Mouse (Mus musculus) hindbrain, embryonic 13.5 days (tissue): ENCODE data around the gene Pxt1. TPM values are rescaled to one million over a fixed set of nuclear protein-coding genes. Genes with fewer than 3 reads are reported as not detected.

ENCODE experiments used
- ATAC-seq: fragments of 200-750 bp; cut with Nextera tagmentation; 2 replicates; pipeline ENCODE4 v1.8.0; 2017; ENCODE audit warnings: moderate TSS enrichment; ENCODE audit not compliant: low FRiP score
- H3K27ac ChIP-seq: fragments of 300-500 bp; sonication (generic); 2 replicates; pipeline ENCODE4 v1.5.1; 2015; ENCODE audit warnings: inconsistent platforms, mild to moderate bottlenecking, moderate library complexity
- H3K27me3 ChIP-seq: fragments of 300-500 bp; sonication (generic); 2 replicates; pipeline ENCODE4 v1.6.1; 2015; ENCODE audit warnings: mild to moderate bottlenecking, inconsistent platforms
- H3K36me3 ChIP-seq: fragments of 300-500 bp; sonication (generic); 2 replicates; pipeline ENCODE4 v1.6.1; 2015; ENCODE audit warnings: mild to moderate bottlenecking, inconsistent platforms
- H3K4me1 ChIP-seq: fragments of 300-500 bp; sonication (generic); replicated peaks from 2 replicates; pipeline ENCODE4 v1.6.1; 2015; ENCODE audit warnings: inconsistent platforms
- H3K4me2 ChIP-seq: fragments of 300-500 bp; sonication (generic); 2 replicates; pipeline ENCODE4 v1.6.1; 2015; ENCODE audit warnings: inconsistent platforms, mild to moderate bottlenecking, moderate library complexity
- H3K4me3 ChIP-seq: fragments of 300-500 bp; sonication (generic); 2 replicates; pipeline ENCODE4 v1.5.1; 2015; ENCODE audit warnings: mild to moderate bottlenecking, inconsistent platforms
- H3K9ac ChIP-seq: fragments of 300-500 bp; sonication (generic); 2 replicates; pipeline ENCODE4 v1.6.1; 2015; ENCODE audit warnings: mild to moderate bottlenecking, inconsistent platforms
- H3K9me3 ChIP-seq: fragments of 300-500 bp; sonication (generic); 2 replicates; pipeline ENCODE4 v1.6.1; 2016; ENCODE audit warnings: inconsistent platforms
- WGBS: fragments of 180-500 bp; shearing (Covaris S2); methylation state at CpG from one replicate; pipeline ENCODE4 v1.1.7; 2015; 5-methylcytosine and 5-hydroxymethylcytosine counted together
- polyA plus RNA-seq: library from polyadenylated mRNA; unstranded; fragments of >200 nt; fragmentation: Nextera tagmentation; extraction: Ambion mirVana; gene quantifications from 2 replicates; pipeline ENCODE4 v1.2.1, GENCODE M21; 2015

Pxt1 gene
- polyA plus RNA-seq, 1 experiment from 2014 or later: not detected

DNA sequence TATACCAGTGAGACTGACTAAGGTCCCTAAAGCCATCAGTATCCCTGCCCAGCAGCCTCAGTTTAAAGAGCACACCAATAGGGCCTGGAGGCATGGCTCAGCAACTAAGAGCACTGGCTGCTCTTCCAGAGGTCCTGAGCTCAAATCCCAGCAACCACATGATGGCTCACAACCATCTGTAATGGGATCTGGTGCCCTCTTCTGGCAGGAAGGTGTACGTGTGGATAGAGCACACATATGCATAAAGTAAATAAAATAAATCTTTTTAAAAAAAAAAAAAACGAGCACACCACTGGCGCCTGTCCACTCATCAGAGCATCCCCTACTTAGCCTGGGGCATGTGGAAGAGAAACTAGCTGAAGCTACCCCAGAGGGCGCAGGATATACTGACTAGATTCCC lies 42.1 kb downstream of the Pxt1 start:
- Histone ChIP-seq H3K4me2 (no peak overlapping the region), H3K27ac (no peak overlapping the region), H3K9me3 (no peaks in the 10 kb centered on the region), H3K4me3 (no peak overlapping the region), H3K27me3 (no peaks in the 10 kb centered on the region), H3K9ac (no peak overlapping the region), H3K4me1 (peaks cover 24% of the 10 kb centered on the region), H3K36me3 (no peaks in the 10 kb centered on the region)
- no peak for ATAC-seq
- WGBS: 73% methylated on average over 4 of the region's 4 CpGs

DNA sequence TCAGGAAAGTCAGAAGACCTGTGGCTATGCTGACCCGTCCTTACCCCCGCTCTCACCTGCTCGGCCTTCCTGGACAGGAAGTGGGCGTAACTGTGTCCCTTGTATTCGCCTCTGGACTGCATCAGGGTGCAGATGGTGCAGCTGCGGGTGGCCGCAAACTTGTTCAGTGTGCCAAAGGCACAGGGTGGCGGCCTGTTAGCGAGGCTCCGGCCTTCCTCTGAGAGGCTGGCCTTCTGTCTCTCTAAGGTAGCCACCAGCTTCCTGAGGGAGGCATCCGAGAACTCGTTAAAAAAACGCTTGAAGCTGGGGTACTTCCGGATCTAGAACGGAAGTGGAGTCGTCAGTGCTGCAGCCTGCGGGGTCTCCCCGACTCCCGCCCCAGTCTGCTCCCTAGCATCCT lies 44.2 kb downstream of the Pxt1 start:
- Histone ChIP-seq H3K4me2 (no peak overlapping the region), H3K27me3 (no peaks in the 10 kb centered on the region), H3K4me3 (no peak overlapping the region), H3K4me1 (peaks cover 13% of the 10 kb centered on the region), H3K36me3 (no peaks in the 10 kb centered on the region), H3K9me3 (no peaks in the 10 kb centered on the region), H3K9ac (no peak overlapping the region), H3K27ac (no peak overlapping the region; the same call in 1 of the 2 replicates)
- WGBS: 81% methylated on average over 19 of the region's 19 CpGs
- ATAC-seq: no peak

DNA sequence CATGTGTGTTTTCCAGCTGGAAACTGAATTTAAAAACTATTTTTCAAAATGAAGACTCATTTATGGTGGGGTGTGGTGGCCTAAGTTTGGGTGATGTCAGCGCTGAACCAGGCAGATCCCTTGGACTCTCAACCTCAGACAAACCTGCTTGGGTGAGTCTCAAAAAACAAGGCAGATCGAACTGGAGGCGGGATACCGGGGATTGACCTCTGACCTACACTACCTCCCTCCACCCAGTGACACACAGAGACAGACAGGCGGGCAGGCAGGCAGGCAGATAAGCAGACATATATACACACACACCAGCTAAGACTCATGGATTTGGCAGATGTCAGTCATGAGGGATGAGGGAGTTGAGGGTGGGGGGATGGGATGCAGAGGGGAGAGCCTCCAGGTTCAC lies 45.4 kb downstream of the Pxt1 start:
- no peak overlapping the region for H3K4me2 ChIP-seq
- ATAC-seq: no peak
- WGBS: 69% methylated on average over 5 of the region's 5 CpGs
- no peaks in the 10 kb centered on the region for H3K9me3 ChIP-seq
- no peak overlapping the region for H3K27ac ChIP-seq
- H3K9ac ChIP-seq: no peak overlapping the region
- H3K4me3 ChIP-seq: no peak overlapping the region
- H3K27me3 ChIP-seq: no peaks in the 10 kb centered on the region
- 0 out of 2 replicates have a peak, but pooled peaks cover 10% of the 10 kb centered on the region for H3K4me1 ChIP-seq
- H3K36me3 ChIP-seq: no peaks in the 10 kb centered on the region

DNA sequence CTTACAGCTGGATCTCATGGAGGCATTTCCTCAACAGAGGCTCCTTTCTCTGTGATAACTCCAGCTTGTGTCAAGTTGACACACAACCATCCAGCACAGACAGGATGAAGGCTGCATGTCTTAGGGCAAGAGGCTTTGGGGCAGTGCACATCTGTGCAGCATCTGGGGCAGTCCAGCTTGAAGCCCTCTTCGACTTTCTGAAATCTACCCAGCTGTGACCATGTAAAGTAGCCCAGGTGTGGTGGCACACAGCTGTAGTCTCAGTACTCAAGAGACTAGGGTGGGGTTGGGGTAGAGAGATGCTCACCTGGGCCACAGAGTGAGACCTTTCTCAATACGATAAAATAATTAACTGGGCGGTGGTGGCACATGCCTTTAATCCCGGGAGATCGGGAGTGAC lies 45.8 kb downstream of the Pxt1 start:
- Histone ChIP-seq H3K4me2 (no peak overlapping the region), H3K4me1 (0 out of 2 replicates have a peak, but pooled peaks cover 10% of the 10 kb centered on the region), H3K36me3 (no peaks in the 10 kb centered on the region), H3K9me3 (no peaks in the 10 kb centered on the region), H3K27me3 (no peaks in the 10 kb centered on the region), H3K27ac (no peak overlapping the region), H3K9ac (no peak overlapping the region), H3K4me3 (no peak overlapping the region)
- 86% methylated on average over 5 of the region's 5 CpGs for WGBS
- ATAC-seq: no peak

DNA sequence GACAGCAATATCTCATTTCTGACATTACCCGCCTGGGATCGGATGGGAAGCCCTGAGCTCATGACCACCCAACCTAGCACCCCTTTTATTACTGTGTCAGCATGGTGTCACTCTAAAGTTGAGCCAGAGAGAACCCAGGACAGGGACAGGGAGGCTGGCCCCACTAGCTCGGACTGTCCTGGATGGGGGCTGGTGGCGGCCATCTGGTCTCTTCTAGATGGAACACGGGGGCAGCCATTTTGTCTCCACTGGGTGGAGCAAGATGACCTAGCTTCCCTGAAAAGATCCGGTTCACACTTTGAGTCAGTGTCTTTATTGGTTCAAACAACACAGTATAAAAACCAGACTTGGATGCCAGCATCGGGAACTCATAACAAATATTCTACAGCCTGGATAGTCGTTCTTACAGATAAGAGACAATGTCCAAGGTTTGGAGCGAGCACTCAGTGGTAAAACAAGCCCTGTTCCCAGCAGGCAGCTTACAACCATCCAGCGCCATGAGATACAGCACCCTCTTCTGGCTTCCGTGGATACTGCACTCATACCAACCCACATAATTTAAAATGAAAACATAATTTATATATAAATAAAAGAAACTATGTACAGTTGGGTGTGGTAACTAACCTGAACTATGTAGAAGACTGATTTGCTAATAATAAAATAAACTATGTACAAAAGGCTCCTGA lies 47.4 kb downstream of the Pxt1 start:
- Histone ChIP-seq H3K4me3 (no peak overlapping the region), H3K4me2 (no peak overlapping the region), H3K9me3 (0 out of 2 replicates have a peak, but pooled peaks cover 4% of the 10 kb centered on the region), H3K27me3 (no peaks in the 10 kb centered on the region), H3K4me1 (0 out of 2 replicates have a peak, but pooled peaks cover 10% of the 10 kb centered on the region), H3K9ac (no peak overlapping the region), H3K36me3 (no peaks in the 10 kb centered on the region), H3K27ac (no peak overlapping the region)
- 96% methylated on average over 11 of the region's 11 CpGs for WGBS
- no peak for ATAC-seq

DNA sequence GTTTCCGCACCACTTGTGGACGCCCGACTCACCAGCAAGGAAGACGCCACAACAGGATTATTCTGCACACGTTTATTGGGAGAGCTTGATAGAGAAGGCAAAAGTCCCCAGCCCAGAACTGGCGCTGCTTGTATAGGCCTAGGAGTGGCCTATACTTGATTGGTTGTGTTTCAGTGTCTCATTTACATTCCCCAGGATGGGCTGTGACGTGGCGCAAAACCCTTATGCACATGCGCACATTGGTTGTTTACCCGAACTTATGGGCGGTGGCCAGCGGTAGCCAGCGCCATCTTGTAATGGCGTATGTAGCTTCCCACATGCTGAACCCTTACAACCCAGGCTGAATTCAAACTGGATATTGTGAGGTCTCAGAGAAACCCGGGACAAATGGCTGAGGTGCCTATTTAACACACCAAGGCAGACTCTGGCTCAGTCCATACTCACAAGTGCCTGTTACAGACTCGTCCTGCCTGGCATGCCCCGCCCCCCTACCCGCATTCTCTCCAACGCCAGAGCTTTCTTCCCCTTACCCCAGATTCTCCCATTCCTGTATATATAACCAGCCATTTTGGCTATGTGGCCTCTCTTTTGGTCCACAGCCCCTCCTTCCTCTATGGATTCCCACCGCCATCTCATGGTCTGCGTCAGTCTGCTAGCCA lies 48.3 kb downstream of the Pxt1 start:
- H3K9ac ChIP-seq: no peak overlapping the region
- H3K4me1 ChIP-seq: 0 out of 2 replicates have a peak, but pooled peaks cover 10% of the 10 kb centered on the region
- H3K27ac ChIP-seq: no peak overlapping the region
- 96% methylated on average over 21 of the region's 21 CpGs for WGBS
- H3K36me3 ChIP-seq: no peaks in the 10 kb centered on the region
- H3K4me3 ChIP-seq: no peak overlapping the region
- 0 out of 2 replicates have a peak, but pooled peaks cover 4% of the 10 kb centered on the region for H3K9me3 ChIP-seq
- no peak overlapping the region for H3K4me2 ChIP-seq
- no peaks in the 10 kb centered on the region for H3K27me3 ChIP-seq
- no peak for ATAC-seq

DNA sequence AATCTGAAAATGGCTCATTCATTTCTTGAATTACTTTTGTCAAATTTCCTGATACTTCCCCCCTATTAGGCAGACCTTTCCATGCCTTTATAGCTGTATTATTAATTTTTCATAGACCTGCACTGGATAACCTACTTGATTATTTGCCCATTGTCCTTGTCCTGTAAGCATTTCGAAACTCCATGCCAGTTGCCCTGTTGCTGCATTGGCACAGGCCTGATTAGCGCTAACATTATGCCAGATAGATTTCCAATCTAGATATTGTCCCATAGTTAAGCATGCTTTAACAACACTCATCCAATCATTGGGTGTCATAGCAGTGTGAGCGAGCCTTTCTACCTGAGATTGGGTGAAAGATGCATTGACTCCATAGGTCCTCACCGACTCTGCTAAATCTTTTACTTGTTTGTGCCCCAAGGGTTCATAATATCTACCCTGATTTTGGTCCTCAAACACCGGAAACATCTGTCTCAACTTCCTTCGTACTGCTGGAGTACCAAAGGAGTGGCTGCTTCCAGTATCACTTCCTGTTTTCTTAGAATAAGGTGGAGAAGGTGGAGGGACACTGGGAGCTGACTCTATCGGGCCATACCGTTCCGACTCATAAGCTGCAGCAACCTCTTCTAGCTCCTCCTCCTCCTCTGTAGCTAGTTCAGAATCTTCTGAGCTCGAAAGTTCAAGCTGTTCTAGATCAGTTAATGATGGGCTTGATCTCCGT lies 49.4 kb downstream of the Pxt1 start:
- 0 out of 2 replicates have a peak, but pooled peaks cover 4% of the 10 kb centered on the region for H3K9me3 ChIP-seq
- no peaks in the 10 kb centered on the region for H3K27me3 ChIP-seq
- H3K9ac ChIP-seq: no peak overlapping the region
- 91% methylated on average over 11 of the region's 11 CpGs for WGBS
- H3K4me3 ChIP-seq: no peak overlapping the region
- no peaks in the 10 kb centered on the region for H3K36me3 ChIP-seq
- H3K4me2 ChIP-seq: no peak overlapping the region
- 0 out of 2 replicates have a peak, but pooled peaks cover 8% of the 10 kb centered on the region for H3K4me1 ChIP-seq
- no peak overlapping the region for H3K27ac ChIP-seq
- ATAC-seq: no peak

DNA sequence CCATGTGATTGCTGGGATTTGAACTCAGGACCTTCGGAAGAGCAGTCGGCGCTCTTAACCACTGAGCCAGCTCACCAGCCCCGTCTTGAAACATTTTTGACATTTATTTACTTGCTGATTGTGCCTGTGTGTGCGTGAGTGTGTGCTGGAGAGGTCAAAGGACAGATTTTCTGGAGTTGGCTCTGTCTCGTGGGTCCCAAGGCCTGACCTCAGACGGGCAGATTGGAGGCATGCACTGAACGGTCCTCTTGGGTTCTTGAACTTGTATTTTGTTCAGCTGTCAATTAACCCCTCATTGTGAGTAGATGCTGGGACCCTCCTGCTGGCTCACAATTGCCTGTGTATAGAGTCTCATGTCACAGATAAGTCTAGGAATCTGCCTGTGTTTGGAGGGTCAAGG lies 57.4 kb downstream of the Pxt1 start:
- Histone ChIP-seq H3K27ac (no peak overlapping the region), H3K4me2 (no peak overlapping the region), H3K27me3 (peaks cover 7% of the 10 kb centered on the region), H3K4me1 (no peaks in the 10 kb centered on the region; the same call in 1 of the 2 replicates), H3K4me3 (no peak overlapping the region), H3K36me3 (no peaks in the 10 kb centered on the region), H3K9ac (no peak overlapping the region), H3K9me3 (peaks cover 5% of the 10 kb centered on the region; the same call in 1 of the 2 replicates)
- no peak for ATAC-seq
- 81% methylated on average over 8 of the region's 8 CpGs for WGBS

DNA sequence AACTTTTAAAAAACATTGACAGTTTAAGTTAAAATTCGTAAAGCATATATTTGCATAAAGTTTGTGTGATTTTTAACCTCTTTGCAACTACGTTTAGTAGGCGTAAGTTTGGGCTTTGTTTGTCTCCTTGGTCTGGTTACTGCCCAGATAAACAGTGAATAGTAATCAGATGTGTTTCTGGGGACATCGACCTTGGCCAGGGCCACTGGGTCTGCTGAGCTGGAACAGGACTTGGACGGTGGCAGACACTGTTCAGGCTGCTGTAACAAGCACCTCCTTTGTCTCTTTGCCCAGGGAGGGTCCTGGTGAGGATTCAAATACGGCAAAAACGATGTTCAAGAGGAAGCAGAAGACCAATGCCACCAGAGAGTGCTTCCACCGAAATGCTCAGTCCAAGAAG lies 58.4 kb downstream of the Pxt1 start:
- Histone ChIP-seq H3K4me3 (no peak overlapping the region), H3K27me3 (peaks cover 14% of the 10 kb centered on the region), H3K4me1 (peaks cover under 1% of the 10 kb centered on the region), H3K9ac (no peak overlapping the region), H3K4me2 (no peak overlapping the region), H3K27ac (no peak overlapping the region), H3K36me3 (no peaks in the 10 kb centered on the region), H3K9me3 (peaks cover 5% of the 10 kb centered on the region; the same call in 1 of the 2 replicates)
- 88% methylated on average over 8 of the region's 8 CpGs for WGBS
- no peak for ATAC-seq

Other genes starting within 250 kb of the Pxt1 start
- gene AC170998.1, start 217.8 kb downstream of the Pxt1 start, polyA plus RNA-seq: 2.2 and 3.3 TPM in 2 replicates
- gene Mapk13, start 174.5 kb downstream of the Pxt1 start, polyA plus RNA-seq: 0.93 and 1.2 TPM in 2 replicates
- 7.6 and 9.7 TPM in 2 replicates for gene Brpf3, start 142.8 kb downstream of the Pxt1 start, polyA plus RNA-seq
- gene Pnpla1, start 85.4 kb downstream of the Pxt1 start, polyA plus RNA-seq: 0.08 TPM in 1 of 2 replicates, not detected in the other
- 0.31 and 0.57 TPM in 2 replicates for gene 4930539E08Rik, start 28.5 kb downstream of the Pxt1 start, polyA plus RNA-seq
- 96.0 and 96.7 TPM in 2 replicates for gene Kctd20, start 8.1 kb upstream of the Pxt1 start, polyA plus RNA-seq
- 111 and 122 TPM in 2 replicates for gene Stk38, start 64.2 kb upstream of the Pxt1 start, polyA plus RNA-seq
- 506 and 515 TPM in 2 replicates for gene Srsf3, start 88.8 kb upstream of the Pxt1 start, polyA plus RNA-seq
- gene Cdkn1a, start 147.1 kb upstream of the Pxt1 start, polyA plus RNA-seq: 56.5 and 56.9 TPM in 2 replicates
- gene Rab44, start 170.3 kb upstream of the Pxt1 start, polyA plus RNA-seq: 0.22 TPM in 1 of 2 replicates, not detected in the other